8 mouse cellular contexts compared by ENCODE assay signal in the genomic region with DNA sequence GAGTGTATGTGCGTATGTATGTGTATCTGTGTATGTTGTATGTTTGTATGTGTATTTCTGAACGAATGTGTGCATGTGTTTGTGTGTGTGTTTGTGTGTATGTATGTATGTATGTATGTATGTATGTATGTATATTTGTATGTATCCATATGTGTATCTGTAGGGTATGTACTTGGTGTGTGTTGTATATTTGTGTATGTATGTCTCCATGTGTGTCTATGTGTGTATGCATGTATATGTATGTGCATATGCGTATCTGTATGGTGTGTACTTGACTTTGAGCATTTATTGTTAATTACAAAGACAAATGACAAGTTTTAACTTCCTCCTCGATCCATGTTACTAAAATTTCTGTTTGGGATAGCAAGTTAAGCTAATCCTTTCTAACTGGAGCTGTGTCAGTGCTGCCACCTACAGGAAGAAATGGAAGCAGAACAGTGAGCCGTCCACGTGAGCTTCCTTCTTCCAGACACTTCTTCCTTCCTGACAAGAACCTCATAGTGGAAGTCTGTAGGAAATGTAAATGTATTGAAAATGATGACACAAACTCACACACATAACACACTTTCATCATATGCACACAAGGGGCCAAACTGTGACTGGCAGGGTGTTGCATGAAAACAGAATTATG.
A peak's percentile ranks its signal among the peaks of the same experiment; 100 is the strongest.
DNase-seq lines count a peak whose midpoint lies in the region; ATAC-seq and TF ChIP-seq lines count a peak whose summit lies in the region.

No protein-coding gene starts in this region.

- no peak overlapping the region for H3K27ac ChIP-seq in MEL (ENCODE audit: control insufficient read depth, low read depth, low read length)

- DNase-seq in 416B (ENCODE audit: low read depth): peak; percentile 43
- peak; percentile 39 for DNase-seq in MEL (ENCODE audit: low read depth, low spot score)
- DNase-seq in cerebellum, postnatal 36 days: peak; percentile 33 to 56
- peak; percentile 37 to 72 for DNase-seq in layer of hippocampus, adult 8-10 months (ENCODE audit: low spot score in 2 of 2)
- peak; percentile 59 for DNase-seq in lung, postnatal 36 days
- DNase-seq in right cerebral cortex, postnatal 10 days (ENCODE audit: low spot score in 2 of 2): peak; percentile 64 to 71

- H3K4me3 ChIP-seq in MEL (ENCODE audit: control insufficient read depth in 1 of 2, insufficient read depth in 1 of 2, low read depth in 2 of 2, low read length in 2 of 2): no peak overlapping the region

- no peaks in the 10 kb centered on the region for H3K4me1 ChIP-seq in MEL (ENCODE audit: control insufficient read depth in 1 of 2, insufficient read depth in 2 of 2, low read length in 2 of 2)

- H3K36me3 ChIP-seq in MEL (ENCODE audit: control insufficient read depth in 1 of 2, insufficient read depth in 2 of 2, low read length in 2 of 2): no peaks in the 10 kb centered on the region

- H3K79me2 ChIP-seq in MEL (ENCODE audit: control insufficient read depth, insufficient read depth, low read length, poor library complexity): no peaks in the 10 kb centered on the region

- no peaks in the 10 kb centered on the region for H3K27me3 ChIP-seq in MEL (ENCODE audit: control insufficient read depth in 1 of 2, insufficient read depth in 2 of 2, low read length in 2 of 2)

- peak; percentile 43 to 57 (median 52) for TF ChIP-seq CTCF in MEL (IDR thresholded peaks at IDR 0.05 in 2 of 3, conservative IDR thresholded peaks at IDR 0.05 in 1 of 3; ENCODE audit: control insufficient read depth in 1 of 3, insufficient read depth in 1 of 3, low read depth in 2 of 3, low read length in 3 of 3, poor library complexity in 1 of 3, severe bottlenecking in 1 of 3)

- TF ChIP-seq POLR2A in MEL (IDR thresholded peaks at IDR 0.05; ENCODE audit: control insufficient read depth in 1 of 2, insufficient read depth in 1 of 2, low read depth in 1 of 2, low read length in 2 of 2, poor library complexity in 1 of 2): no peak

- TF ChIP-seq RAD21 in MEL (IDR thresholded peaks at IDR 0.05; ENCODE audit: low read depth, low read length): peak; percentile 40

- no peak for TF ChIP-seq EP300 in MEL (IDR thresholded peaks at IDR 0.05; ENCODE audit: low read depth in 1 of 2, low read length in 2 of 2)

- ATAC-seq in granulocyte monocyte progenitor cell, adult 5-6 weeks (replicated peaks; ENCODE audit: poor library complexity, severe bottlenecking): peak; percentile 70; the same call in 1 of the 2 replicates
- no peak for ATAC-seq in inflammation-experienced regulatory T-cells, adult 6 months

- no peaks in the 10 kb centered on the region for H3K9me3 ChIP-seq in MEL (replicated peaks; ENCODE audit: insufficient read depth, low read length)

- no peak overlapping the region for H3K9ac ChIP-seq in MEL (ENCODE audit: control insufficient read depth, low read depth, low read length, poor library complexity, severe bottlenecking)

TF ChIP-seq in MEL, 35 proteins besides CTCF, POLR2A, EP300 and RAD21:
- TF ChIP-seq ZC3H11A (IDR thresholded peaks at IDR 0.05; ENCODE audit: low read depth, low read length) (0 out of 2 replicates have a peak, but pooled peaks have one; percentile 6), SMC3 (IDR thresholded peaks at IDR 0.05; ENCODE audit: low read depth, low read length) (peak; percentile 40), GABPA (IDR thresholded peaks at IDR 0.05; ENCODE audit: low read depth, low read length) (no peak)
TF ChIP-seq in MEL: peak in this region for 2.
